Mouse (Mus musculus): ENCODE data around the gene Tfeb.

Gene Tfeb

DNA sequence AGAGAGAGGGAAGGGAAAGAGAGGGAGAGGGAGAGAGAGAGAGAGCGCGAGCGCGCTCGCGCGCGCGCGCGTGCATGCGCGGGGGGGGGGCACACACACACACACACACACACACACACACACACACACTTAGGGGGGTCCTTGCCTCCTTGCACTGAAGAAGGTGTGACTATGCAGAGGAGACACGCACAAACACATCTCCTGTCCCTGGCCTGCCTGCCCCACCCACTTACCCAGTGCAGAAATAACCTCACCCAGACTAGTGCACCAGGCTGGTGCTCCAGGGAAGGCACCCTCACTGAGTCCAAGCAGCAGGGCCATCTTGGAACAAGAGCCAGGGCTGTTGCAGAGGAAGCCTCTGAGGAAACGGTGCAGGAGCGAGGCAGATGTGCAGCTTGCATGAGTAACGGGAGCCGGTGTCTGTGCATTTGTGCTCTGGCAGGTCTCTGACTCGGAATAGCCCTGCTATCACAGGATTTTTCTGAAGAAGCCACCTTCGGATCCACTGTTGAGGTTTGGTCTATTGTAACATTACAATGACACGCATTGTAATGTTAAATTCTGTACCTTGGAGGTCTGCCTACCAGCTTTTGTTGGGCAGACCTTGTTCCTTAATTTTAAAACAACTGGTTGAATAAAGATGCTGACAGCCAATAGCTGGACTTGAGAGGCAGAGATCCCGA lies 23.8 kb upstream of the Tfeb start:
- DNase-seq (ENCODE audit: low spot score), result no peak

DNA sequence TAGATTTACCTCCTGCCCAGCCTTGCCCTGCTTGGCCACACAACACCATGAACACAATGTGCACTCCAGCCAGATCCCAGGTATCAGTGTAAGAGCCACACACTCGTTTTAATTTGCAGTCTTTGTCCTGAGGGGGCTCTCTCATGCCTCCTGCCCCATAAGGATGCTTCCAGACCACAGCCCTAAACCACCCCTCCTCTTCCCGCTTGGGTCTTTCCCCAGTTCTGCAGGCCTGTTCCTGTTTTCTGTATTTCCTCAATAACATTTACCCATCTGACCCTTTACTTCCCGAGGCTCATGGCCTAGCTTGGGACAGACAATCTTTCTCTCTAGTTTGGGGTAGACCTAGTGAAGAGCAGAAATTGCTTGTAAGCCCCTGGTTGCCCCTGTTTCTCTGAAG lies 21.8 kb upstream of the Tfeb start:
- no peak for DNase-seq (ENCODE audit: low spot score)

DNA sequence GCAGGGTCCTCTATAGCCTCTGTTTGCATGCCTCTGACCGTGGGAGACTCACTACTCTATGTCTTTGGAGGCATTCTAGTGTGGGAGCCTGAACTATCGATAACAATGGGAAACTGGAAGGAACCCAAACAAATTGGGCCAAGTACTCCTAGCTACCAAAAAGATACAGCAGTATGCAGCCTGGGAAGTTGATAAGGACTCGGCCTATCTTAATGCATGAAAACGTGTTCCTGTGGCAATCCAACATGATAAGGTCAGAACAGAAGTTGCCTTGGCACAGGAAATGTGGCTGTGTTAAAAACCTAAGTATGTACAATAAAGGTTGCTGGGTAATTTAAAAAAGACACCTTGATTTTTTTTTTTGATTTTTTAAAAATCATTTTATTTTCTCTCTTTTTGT lies 15.6 kb upstream of the Tfeb start:
- no peak for DNase-seq (ENCODE audit: low spot score)

DNA sequence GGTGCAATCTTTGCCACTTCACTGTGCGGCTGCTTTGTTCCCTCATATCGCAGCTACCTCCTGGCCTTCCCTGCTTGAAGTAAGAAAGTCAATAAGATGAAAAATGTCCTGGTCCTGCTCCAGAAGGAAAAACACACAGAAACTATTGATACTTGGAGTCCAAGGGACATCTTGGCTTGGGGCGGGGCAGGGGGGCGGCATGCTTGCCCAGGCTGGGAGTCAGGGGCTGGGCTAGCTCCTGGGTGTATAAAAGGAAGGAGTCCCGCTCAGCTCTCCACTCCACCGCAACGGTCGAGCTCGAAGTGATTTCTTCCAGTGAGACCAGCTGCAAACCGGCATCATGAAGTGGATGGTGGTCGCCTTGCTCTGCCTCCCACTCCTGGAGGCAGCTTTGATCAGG lies 10.3 kb upstream of the Tfeb start, which contains the start of gene Pgc:
TSS of gene Pgc (plus strand) at position 277 of the 400 bp plus-strand sequence.
- no peak for DNase-seq (ENCODE audit: low spot score)

DNA sequence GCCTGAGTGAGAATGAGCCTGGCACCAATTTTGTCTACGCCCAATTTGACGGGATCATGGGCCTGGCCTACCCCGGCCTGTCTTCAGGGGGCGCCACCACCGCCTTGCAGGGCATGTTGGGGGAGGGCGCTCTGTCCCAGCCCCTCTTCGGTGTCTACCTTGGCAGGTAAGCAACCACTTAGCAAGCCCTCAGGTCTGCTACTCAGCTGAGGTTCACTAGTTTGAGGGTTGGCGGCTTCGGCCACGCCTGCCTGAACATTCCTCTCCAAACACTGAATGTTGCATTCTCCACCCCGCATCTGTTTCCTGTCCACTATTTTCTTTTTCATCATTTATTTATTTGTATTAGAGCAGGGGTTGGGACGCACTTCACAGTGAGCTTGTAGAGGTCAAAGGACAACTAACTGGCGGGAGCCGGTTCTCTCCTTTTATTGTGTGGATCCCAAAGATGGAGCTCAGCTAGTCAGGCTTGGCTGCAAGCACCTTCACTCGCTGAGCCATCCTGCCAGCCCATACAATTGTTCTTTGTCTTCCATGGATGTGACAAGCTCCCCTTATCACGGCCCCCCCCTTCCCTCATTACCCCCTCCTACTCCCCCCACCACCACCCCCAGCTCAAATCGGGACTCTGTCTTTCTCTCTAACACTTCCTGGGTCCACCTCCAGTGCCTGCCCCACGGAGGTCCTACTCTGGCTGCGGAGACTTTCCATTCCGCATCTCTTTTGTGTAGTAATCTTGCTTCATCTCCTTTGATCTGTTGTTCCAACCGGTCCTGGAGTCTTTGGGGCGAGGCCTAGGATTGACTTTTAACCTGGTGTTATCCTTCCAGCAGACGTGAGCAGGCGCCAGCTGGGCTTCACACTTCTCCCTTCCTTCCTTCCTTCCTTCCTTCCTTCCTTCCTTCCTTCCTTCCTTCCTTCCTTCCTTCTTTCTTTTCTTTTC lies 5.9 kb upstream of the Tfeb start:
- DNase-seq (ENCODE audit: low spot score), result no peak

DNA sequence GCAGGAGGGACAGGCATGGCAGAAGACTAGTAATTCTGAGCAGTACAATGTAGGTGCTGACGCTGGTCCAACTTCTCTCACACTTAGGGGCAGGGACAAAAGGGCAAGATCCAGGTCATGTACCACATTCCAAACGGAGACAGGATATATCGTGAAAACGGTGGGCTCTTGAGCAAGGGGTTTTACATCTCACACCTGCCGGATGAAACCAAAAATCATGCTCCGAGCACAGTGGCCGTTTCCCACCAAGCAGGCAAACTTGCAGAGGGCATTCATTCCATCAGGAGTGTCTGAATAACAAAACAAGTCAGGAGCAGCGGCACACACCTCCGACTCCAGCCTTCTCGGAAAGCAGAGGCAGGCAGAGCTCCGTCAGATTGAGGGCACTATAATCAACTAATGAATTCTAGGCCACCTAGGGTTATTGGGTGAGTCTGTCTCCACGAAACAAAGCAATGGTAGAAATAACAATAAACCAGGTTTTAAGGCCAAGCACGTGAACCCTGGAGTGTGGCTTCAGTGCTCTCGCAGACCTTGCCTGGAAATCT lies 1.2 kb upstream of the Tfeb start:
- DNase-seq (ENCODE audit: low spot score), result no peak

DNA sequence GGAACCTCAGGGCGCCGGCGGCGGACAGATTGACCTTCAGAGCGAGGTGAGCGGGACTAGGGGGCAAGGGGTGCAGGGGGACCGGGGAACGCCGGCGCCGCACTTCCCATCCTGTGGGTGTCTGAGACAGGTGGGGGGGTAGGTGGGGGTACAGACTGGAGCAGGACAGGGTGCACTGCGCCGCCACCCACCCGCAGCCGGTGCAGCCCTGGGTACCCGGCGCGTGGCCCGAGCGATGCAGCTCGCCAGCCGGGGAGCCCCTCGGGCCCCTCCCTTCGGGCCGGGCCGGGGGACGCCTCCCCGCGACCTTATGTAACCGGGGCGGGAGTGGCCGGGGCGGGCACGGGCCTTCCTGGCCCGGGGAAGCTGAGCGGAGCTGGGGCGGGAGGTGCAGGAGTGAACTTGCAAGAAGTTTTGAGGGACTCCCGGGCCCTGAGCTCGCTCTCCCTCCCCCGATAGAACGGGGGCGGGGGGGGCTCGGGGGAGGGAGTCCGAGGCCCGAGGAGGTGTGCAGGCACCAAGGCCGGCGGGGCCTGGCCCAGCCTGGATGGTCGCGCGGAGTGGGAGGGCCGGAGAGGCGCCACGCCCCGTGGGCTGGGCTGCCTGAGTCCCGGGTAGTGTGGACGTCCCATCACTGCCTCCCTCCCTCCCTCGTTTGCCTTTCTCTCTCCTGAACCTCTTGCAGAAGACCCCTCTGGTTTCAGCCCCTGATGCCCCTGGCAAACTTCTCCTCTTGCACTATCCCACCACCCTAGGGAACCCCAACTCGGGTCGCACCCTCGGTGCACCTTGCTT lies 638 bp downstream of the Tfeb start:
- DNase-seq (ENCODE audit: low spot score), result peak; percentile 89

DNA sequence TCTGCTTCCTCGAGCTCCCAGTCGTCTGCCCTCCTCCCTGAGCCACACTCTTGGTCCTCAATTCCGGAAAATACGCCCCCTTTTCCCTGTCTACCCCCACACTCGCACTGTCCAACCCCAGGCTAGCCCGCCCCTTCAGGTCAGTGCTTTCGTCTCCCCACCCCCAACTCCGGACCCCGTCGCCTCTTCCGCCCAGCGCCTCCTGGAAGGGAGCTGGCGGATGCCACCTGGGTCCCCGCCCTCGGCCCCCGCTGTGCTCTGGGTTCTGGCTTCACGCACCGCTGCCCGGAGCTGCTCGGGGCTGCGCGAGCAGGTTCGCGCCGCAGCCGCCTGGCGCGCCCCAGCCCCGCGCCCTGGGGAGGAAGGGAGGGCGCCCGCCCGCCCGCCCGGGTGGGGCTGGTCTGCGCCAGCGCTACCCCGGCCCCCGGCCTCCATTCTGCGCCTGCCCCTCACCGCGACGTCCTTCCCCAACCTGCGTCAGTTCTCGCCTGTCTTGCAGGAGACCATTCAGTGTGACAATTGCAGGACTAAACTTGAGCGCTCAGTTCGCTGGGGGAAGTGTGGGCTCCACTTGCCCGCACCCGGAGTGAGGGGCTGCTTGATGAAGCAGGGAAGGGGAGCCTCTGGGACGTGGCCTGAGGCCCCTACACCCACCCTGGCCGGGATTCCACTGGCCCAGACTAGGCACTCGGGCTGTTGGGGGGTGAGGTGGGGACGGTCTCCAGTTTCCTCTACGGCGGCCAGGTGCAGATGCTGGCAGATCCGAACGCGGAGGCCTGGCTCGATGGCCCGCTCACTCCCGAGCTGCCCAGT lies 1.4 kb downstream of the Tfeb start:
- peak; percentile 57 for DNase-seq (ENCODE audit: low spot score)

DNA sequence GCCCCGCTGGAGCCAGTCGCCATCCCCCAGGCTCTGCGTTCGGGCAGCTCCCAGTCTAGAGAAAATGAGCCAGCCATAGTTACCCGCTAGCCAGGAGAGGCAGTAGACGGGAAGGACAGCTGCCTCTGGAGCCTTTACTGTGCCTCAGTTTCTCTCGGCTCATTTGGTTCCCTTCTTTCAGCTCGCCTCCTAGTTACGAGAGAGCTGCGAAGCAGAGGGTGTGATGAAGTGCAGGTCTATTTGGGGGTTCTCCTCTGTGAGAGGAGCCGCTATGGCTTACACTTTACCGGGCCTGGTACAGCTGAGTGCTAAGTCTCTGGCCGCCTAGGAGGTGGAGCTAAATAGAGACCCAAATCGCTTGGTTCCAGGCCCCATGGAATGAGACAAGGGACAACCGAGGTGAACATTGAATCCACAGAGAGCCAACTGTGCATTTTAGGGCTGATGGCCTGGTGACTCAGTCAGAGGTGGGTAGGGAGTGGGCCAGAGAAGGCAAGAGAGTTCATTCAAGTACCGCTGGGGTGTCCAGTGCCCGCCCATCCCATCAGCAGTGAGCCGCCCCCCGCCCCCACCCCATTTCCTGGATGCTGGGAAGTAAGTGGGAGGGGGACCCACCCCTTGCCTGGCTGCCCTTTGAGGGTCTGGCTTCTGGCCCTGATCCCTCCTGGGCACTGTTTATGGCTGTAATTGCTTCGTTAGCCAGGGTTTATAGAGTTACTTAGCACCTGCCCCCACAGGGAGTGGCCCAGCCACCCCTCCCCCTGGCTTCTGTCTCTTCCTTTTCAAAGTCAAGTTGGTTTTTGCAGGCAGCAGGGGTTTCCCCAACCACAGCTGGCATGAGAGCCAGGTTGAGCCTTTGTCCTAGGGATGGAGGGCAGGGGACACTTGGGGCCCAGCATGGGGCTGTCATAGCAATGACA lies 2.3 kb downstream of the Tfeb start:
- DNase-seq (ENCODE audit: low spot score), result no peak

DNA sequence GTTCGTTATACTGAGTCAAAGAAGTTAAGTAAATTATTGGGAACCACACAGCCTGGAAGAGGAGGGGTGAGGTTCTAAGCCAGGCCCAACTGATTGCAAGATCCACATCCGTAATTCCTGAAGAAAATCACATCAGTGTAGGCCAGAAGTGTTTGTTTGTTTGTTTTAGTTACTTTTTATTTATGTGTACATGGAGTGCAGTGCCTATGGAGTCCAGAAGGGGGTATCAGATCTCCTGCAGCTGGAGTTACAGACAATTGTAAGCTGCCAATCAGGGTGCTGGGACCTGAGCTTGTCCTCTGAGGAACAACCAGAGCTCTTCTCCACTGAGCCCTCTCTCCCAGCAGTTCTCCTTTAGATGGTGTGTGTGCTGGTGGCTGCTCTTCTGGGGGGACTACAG lies 3.4 kb downstream of the Tfeb start:
- no peak for DNase-seq (ENCODE audit: low spot score)

DNA sequence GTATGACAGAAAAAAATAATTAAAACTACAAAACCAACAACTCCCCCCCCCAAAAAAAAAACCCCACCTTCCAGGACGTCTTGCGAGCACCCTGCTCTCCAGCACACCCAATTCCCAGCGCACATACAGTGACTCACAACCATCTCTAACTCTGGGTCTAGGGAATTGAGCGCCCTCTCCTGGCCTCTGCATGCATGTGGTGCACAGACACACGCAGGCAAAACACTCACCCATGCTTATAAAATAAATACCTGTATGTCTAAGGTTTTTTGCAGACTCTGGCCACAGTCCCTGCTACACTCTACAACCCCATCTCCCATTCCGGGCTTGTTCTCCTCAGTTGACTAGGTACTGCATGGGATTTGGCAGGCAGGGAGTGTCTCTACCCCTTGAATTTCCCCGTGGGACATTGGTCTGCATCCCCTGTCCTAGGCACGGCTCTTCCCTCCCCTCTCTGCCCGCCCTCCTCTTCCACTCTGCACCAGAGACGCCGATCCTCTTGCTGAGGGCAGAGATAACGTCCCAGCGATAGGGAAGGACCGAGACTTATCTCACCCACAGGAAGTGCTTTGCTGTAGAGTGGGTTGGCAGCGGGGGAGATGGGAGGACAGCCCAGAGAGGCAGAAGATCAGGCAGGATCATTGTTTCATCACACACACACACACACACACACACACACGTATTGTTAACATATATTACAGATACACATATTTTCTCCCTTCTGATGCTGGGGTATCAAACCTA lies 6.3 kb downstream of the Tfeb start:
- DNase-seq (ENCODE audit: low spot score), result no peak

DNA sequence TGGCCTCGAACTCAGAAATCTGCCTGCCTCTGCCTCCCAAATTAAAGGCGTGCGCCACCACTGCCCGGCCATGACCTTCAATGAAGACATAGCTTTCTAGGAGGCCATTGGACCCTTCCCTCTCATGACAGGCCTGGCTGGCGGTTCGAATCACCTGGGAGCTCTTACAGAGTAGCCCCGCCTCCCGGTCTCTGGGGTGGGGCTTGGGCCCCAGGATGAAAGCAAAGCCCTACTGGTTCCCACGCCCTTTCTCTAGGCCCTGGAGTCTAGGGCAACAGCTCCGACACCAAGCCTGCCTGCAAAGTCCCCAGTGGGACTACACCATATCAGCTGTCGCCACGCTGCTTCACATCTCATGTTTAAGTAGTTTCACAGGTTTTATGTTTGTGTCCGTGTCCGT lies 7.3 kb downstream of the Tfeb start:
- no peak for DNase-seq (ENCODE audit: low spot score)

DNA sequence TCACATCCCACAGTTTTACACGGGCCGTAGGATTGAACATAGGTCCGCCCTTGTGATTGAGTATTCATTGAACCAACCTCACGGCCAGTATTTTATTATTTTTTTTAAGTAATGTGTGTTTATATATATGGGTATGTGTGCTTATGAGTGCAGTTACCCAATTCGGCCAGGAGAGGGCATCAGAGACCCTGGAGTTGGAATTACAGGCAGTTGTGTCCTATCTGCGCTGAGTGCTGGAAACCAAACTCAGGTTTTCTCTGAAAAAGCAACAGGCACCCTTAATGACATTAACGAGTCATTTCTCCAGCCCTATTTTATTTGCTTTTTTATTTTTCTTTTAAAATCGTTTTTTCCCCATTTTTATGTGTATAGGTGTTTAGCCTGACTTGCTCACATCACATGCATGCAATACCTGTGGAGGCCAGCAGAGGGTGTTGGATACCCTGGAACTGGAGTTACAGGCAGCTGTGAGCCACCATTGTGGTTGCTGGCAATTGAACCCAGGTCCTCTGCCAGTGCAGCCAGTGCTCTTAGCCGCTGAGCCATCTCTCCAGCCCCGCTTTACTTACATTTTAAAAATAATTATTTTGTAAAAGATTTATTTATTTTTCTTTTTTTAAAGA lies 8.0 kb downstream of the Tfeb start:
- DNase-seq (ENCODE audit: low spot score), result no peak

DNA sequence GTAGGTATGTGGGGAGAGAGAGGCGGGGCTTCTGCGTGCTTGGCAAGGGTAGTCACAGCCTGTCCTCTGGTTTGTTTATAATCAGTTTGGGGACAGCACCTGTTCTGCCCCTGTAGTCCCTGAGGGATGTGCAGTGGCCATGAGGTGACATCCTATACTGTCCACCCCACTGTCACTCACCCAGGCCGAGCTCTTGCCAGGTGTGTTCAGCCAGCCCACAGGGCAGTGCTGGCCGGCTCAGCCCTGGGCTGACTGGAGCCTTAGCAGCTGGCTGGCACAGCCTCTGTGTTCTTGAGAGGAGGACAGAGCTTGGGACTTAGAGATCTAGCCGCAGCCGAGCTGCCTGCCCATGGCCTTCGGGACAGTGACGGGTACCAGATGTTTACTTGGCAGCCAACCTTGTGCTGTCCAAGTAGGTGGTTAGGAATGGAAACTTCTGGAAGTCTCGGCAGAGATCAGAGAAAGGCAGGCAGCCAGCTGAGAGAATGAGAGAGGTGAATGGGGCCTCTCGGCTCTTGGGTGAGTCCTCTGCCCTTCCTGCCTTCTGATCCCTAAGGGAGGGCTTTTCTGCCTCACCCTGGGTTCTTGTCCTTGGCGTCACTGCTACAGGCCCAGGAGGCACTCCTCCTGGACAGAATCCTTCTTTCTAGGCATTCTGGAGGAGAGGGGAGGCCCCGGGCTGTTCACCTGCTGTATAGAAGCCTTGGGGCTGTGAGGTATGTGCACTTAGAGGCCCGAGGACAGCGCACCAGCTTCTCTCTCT lies 12.1 kb downstream of the Tfeb start:
- peak; percentile 52 for DNase-seq (ENCODE audit: low spot score)

DNA sequence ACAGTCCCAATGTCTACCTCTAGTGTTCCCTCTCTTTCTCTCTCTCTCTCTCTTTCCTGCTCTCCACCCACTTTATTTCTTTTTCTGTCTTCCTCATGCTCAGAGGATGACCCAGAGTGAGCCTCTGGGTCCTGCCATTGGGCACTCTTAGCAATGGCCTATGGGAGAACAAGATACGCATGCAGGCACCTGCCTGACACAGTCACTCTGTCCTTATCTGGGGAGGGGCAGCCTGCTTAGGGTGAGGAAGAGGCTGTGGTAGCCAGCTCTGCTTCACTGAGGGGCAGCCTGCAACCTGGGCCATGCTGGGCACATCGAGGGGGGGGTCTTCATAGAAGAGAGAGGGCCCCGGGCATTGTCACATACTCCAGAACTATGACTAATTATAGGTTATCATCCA lies 12.8 kb downstream of the Tfeb start:
- no peak for DNase-seq (ENCODE audit: low spot score)

DNA sequence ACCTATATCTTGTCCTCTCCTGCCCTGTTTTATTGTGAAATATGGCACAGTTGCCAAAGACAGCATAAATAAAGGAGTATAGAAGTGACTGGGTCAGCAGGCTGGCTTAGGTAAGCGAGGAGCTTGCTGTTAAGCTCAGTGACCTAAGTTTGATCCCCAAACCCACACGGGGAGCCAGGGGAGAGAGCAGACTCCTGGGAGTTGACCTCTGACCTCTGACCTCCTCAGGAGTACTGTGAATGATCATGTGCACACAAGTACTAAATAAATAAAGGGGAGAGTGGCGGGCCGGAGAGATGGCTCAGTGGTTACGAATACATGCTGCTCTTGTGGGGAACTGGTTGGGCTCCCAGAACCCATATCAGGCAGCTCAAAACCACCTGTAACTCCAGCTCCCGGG lies 13.3 kb downstream of the Tfeb start:
- no peak for DNase-seq (ENCODE audit: low spot score)

DNA sequence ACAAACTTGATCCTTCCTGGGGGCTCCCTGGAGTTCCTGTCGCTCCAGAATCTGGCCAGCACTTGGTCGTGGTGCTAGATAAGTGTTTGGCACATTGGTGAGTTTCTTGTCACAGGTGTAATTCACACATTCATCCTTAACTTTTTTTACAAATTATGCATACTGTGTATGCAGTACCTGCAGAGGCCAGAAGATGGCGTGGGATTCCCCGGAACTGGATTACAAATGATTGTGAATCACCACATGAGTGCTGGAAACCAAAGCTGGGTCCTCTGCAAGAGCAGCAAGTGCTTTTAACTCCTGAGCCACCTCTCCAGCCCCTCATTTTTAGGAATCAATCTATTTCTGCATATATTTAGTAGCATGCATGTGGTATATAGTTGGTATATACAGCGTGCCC lies 15.0 kb downstream of the Tfeb start:
- no peak for DNase-seq (ENCODE audit: low spot score)

DNA sequence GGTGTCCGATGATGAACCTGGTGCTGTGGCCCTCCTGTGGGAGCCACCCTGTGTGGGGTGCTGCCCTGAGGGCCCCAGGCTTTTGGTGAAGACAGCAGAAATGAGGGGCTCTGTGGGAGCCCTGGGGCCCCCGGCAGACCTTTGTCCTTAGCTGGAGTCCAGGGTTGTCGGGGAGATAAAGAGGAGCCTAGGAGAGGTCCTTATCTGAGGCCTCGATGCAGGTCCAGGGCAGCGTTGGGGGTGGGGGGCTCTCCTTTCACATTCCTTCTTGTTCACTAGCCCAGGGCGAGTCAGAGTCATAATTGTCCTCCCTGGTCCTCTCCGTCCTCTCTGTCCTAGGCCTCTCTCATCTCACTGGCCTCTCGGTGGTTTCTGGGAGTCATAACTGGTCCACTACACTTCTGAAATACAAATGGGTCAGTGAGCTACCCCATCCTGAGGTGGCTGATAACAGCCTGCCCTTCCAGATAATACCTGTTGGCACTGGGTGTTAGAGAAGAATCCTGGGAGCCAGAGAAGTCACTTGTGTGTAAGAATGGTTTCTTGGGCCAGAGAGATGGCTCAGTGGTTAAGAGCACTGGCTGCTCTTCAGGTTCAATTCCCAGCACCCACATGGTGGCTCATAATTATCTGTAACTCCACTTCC lies 16.4 kb downstream of the Tfeb start:
- no peak for DNase-seq (ENCODE audit: low spot score)

All from urinary bladder, postnatal 14 days (tissue).